Mouse (Mus musculus): ENCODE measurements at regions not wholly inside any gene's neighbourhood (a gene's known extent, or its start where the extent isn't known, plus 50 kb on each side); places are given as distances from the start of the nearest gene placed in this dataset.

DNA sequence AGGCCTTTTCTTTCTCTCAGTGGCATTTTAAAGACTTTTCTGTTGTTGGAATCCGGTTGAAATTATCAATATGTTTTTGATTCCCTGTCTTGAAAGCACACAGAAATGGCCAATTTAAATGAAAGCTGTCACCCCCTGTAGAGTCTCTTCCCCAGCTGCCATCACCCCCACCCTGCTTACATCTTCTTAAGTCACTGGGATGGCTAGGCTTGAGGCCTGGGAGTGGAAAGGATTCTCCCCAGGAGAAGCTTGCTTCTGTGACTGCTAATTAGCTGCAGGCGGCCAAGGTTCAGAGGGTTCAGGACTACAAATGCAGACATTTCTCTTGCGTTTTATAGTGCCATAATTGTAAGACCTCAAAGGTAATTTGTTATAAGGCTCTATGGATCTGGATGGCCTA, 196.5 kb upstream of the Rasgrp1 start:
- intact Hi-C loops (cut with DNase I) = no loop called here
- DNase-seq = no peak

DNA sequence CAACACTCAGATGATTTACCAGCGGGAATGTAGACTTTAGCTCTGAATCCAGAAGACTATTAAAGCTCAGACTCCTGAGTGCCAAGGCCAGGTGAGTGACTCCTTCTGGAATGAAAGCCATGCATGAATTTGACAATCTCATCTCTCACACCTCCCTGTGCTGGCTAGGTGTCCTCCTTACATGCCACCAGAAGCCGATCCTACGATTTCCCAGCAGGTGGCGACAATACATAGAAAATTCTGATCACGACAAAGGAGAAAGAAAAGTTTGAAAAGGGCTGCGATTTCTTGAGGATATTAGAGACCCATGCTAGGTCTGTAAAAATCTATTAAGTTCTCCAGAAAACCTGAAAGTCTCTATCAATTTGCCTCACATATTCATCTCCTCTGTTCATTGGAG, 198.7 kb upstream of the Rasgrp1 start:
- intact Hi-C loops (cut with DNase I) = loop anchor here (5.0 kb wide), 2 partner anchors 571 to 706 kb away; partner anchors contain the start of gene Thbs1
- DNase-seq = peak; percentile 63

DNA sequence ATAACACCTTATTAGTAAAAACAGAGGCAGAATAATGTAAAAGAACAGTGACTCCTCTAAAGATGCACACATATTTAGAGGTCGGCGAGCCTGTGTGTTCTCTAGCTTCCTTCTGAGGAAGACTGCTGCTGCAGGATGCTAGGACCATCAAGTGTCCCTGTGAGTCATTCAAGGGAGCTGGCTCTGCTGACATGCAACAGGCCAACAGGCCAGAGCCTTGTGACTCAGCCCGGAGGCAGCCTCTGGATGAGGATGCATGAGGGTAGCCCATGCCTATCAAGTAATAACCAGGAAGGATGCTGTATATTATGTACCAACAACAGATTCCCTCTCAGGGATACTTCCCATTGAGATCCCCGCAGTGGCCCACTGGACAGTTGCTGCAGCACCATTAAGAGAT, 199.5 kb upstream of the Rasgrp1 start:
- intact Hi-C loops (cut with DNase I) = loop anchor here (5.0 kb wide), 2 partner anchors 570 to 705 kb away; partner anchors contain the start of gene Thbs1
- DNase-seq = no peak

DNA sequence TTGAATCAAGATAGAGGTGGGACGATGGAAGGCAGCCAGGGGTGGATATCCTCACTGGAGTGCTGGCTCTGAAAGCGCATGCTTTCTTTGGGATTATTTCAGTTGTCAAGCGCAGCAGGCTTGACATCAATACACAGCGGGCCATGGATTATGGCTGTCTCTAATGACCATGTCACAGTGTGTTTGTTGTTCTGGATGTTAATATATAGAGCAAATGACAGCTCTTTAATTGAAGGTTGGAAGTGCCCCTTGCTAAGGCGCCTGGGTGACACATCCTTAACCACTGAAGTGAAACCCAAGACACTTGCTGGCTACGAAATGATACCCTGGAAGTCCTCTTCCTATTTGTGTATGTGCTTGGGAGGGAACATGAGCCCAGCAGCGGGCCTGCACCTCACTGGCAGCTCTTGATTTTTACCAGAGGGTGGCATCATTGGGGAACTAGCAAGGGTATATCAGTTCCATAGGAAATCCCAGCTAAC, 200.5 kb upstream of the Rasgrp1 start:
- intact Hi-C loops (cut with DNase I) = loop anchor here (5.0 kb wide), 2 partner anchors 569 to 704 kb away; partner anchors contain the start of gene Thbs1
- DNase-seq = peak; percentile 5

DNA sequence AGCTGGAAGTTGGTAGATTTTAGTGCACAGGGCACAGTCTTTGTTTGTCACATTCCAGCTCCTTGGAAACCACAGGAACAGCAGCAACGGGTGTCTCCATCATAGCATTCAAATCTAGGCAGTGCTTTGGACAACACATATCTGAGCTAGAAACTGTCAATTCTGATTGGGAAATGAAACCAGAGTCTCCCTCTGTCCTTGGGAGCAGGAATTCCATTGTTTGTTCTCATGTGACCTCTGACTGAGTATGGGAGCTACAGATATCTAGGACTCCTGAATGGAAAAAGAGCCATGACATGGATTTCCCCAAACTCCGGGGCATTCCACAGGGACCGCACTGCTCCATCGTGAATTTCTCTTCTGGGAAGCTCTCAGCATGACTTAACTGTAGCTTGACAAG, 205.5 kb upstream of the Rasgrp1 start:
- intact Hi-C loops (cut with DNase I) = no loop called here
- DNase-seq = no peak

DNA sequence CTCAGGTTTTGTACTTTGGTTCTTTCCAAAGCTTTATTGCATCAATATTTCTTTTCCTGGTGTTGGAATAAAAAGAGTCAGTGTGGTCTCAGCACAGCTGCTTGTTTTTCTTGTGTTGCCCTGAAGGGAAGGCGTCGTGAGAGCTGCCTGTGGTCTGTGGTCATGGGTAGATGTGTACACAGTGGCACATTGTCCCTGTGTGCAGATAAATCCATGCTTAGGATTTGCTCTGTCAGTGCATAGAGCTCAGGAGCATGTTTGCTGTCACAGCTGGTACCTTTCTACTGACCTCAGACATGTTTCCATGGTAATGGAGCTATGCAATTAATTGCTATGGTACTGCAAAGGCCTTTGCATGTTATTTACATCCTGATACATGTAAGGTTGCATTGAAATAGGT, 213.5 kb upstream of the Rasgrp1 start:
- DNase-seq = no peak
- intact Hi-C loops (cut with DNase I) = no loop called here

DNA sequence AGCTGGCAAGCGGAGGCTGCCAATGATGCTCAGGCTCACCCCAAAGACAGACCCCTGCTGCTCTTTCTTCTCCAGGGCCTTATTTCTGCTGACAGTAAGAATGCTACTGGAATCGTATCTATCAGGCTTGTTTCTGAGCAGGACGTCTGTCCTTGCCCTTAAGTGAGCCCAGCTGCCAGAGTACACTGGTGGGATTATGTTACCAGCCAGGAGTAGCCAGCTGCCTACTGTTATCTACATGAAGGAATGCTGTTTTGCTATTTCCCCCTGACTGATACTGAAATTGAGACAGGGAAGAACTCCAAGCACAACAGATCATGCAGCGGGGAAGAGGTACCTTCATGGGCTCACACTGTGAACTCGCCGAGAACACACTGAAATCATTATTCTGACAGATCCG, 228.2 kb upstream of the Rasgrp1 start:
- intact Hi-C loops (cut with DNase I) = no loop called here

DNA sequence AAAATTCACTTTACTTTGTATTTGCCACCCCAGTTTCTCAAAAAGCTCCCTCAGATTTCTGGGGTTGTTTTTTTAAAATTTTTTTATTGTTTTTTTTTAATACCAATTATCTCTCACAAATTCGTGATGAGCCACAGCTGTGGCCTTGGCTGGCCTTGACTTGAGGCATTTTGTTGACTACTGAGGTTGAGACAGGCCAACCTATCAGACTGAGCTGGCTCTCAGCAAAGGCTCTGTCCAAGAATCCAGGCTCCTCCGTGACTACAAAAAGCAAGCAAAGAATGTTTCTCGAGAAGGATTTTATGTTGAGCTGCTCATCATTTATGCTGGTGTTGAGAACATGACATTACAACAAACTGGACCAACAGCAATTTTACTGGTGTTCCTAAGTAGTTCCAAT, 244.6 kb upstream of the Rasgrp1 start:
- no peak for DNase-seq
- intact Hi-C loops (cut with DNase I) = no loop called here

More for the DNA sequence above, 228.2 kb upstream of the Rasgrp1 start:
- no peak for DNase-seq

DNA sequence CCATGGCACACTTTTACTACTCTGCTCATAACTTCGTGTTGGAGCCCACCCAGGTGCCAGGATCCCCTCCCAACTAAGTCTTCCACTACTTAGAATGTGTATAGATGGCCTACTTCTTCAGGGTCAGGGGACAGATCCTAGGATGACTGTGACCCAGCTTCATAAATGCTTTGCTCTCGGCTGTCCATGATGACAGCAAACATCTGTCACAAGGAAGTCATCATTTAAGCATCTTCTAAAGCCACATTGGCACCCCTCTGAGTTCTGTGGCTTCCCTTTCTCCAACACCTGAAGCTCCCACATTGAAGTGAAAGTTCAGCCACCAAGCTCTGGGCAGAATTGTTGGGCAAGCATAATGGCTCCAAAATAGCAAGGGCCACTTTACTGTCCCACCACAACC, 252.2 kb upstream of the Rasgrp1 start:
- intact Hi-C loops (cut with DNase I) = no loop called here
- no peak for DNase-seq

DNA sequence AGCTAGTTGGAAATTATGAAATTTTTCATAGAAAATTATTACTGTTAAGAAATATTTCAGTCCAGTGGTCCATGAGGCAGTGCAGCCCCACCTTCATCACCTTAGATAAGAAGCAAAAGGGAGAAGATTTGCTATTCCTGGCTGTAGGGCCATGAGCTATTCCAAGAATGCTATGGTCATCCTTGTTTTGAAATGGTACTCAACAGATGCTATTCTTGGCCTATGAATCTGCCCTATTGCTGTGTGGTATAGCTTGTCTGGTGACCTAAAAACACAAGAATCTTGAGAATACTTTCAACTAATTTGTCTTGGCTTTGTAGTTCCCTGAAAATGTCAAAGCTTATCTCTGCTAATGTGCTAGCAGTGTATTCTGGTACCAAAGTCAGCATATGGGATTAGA, 254.8 kb upstream of the Rasgrp1 start:
- intact Hi-C loops (cut with DNase I) = no loop called here
- no peak for DNase-seq

DNA sequence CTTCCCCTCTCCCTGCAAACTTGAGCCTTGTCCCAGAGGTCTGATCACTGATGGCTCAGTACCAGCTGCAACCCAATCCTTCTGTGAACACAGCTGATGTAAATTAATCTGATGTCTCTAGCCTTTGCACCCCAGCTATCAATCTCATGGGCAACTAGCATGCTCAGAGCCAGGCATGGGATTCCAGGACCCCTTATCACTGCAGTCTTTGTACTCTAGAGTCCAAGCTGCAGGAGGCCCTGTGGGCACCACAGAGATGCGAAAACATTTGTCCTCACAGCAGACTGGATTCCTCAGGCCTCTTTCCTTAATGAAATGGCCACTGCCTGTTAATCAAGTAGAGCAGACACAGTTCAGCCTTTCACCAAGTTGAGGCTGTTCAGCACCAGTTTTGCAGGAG, 272.0 kb upstream of the Rasgrp1 start:
- intact Hi-C loops (cut with DNase I) = no loop called here
- DNase-seq = no peak

DNA sequence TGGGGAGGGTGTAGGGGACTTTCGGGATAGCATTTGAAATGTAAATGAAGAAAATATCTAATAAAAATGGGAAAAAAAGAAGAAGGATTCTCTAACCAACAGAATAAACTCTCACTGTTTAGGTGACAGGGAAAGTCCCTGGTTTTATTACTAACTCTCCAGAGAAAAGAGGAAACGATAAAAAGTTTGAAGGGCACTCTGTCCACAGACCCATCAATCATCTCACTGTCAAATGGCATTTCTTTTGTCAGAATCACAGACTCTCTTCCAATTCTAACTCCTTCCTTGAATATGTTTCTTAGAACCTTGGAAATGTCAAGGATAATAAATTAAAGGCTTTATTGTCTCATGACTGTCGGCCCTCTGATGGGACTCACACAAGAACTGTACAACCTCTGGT, 275.3 kb upstream of the Rasgrp1 start:
- intact Hi-C loops (cut with DNase I) = no loop called here
- DNase-seq = no peak

DNA sequence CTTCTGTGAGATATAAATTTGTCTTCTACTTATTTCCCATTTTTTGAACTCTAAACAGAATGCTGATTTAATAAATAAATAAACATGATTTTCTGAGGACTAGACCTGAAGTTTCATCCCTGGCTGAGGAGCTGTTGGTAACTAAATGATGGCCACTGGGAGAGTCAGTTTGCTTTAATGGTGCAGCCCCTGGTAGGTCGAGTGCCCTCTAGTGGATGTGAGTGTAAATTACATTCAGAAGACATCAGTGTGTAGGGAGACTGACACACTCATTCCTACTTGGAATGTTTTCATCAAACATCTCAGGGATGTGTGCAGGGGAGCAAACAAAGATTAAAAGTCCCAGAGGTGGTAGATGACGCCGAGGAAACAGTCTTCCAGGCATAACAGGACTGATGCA, 281.2 kb upstream of the Rasgrp1 start:
- DNase-seq = no peak
- intact Hi-C loops (cut with DNase I) = no loop called here

DNA sequence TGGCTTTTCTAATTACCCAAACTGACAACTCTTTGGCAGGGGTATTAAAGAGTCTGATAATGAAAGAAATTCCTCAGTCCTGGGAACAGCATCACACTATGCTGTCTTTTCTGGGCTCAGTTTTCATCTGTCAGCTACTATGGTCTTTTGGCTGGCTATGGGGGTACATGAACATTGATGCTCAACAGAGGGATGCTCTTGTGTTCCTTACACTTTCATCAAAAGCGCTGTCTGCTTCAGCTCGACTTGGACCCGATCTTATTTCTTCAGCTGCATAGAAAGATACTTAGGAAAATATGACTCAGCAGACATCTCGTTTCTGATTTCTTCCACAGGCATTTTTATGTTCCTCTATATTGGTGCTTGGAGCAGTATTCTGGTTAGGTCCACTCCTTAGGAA, 292.1 kb upstream of the Rasgrp1 start:
- no peak for DNase-seq
- intact Hi-C loops (cut with DNase I) = no loop called here

DNA sequence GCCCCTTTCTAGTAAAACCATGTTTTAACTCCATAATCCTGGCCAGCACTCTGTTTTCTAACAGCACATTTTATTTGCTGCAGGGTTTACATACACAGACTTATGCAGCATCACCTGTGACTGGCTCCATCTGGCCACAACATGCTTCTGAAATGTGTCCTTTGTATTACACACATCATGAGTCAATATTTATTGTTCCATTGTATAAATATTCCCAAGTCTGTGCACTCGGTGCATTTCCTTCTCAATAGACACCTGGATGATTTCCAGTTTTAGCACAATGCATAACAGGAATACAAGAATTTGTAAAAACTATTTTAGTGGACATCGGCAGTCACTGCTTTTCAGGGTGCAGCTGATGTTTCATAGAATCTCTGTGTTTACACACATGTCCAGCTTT, 294.6 kb upstream of the Rasgrp1 start:
- intact Hi-C loops (cut with DNase I) = no loop called here
- no peak for DNase-seq

DNA sequence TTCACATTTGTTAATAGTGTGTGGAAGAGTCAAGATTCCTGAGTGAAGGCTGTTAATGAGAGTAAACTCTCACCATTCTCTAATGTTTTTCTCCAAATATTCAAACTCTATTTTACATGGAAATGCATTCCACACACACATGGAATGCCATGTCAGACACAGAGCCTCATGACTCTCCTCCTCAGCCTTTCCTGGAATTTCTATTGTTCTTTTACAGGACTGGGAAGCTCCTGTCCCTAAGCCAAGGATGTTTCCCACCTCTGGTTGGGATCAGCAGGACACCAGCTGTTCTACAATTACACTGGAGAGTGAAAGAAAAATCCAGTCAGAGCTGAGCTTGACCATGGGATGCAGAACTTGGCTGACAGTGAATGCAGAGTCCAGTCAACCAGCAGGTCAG, 309.3 kb upstream of the Rasgrp1 start:
- intact Hi-C loops (cut with DNase I) = no loop called here
- DNase-seq = no peak

DNA sequence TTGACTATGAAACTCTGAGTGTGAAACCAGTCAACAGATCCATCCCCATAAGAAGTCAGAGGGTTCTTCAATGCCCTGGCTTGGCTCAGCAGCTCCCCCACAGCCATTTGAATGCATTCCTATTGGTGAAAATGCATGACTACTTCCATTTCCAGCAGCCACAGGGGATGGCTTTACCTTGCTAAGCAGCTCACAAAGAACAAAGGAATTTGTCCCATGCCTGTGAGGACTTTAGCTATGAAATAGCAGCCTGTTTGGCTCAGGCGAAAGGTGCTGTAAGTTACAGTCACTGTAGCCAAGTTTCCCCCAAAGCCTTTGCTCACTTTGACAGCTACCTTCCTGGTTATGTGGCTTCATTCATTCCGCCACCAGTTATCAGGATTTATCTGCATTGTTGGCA, 309.8 kb upstream of the Rasgrp1 start:
- intact Hi-C loops (cut with DNase I) = no loop called here
- no peak for DNase-seq

DNA sequence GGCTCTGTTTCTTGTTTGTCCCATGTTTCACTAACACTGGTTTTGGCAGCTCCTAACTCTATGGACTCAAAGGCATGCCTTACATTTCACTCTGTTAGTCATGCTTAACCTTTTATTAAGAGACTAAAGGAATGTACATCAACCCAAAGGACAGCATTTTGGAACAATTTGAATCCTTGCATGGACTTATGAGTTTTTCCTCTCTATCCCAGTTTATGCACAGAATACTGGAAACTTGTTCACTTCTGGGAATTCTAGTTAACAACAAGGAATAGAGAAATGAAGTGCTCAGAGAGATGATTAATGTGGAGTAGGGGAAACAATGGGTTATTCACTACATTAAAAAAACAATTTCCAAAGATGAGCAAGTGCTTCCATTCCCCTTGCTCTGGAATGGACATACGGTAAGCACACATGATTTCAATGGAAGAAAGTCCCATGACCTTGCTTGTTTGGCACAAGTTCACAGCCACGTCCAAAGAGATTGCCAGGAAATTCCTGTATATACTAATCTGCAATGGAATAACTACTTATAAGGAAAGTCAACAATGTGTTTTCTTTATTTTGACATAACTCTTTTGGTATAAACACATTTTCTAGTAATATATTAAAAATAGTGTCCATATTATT, 313.9 kb upstream of the Rasgrp1 start:
- intact Hi-C loops (cut with DNase I) = no loop called here
- no peak for DNase-seq

DNA sequence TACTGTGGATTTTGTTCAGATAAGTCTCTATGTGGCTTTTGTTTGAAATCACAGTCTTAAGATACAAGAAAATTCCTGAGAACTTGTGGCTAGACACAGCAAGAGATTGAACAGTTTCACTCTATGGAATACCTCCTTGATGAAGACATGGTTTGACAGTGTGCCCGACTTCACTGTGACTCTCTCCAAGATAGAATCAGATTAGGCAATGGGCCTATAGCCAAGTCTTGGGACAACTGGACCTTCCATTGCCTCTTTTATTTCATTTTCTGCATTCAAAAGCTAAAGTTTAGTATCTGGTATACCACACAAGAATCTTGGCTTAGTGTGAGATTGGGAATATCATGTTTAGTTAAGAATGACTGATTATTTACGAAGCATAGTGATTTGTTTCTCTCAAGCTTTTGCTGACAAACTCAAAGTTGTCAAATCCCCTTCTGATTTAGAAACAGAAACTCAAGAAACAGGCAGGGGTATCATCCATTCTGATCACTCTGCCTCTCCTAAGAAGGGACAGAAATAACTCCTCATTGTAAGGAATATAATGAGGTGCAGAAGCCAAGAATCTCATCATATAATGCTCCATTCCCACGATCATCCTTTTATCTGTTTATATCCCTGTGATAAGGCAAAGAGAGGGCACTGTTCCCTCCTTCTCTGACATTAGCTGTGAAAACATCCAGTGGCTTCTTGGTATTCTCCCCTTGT, 317.6 kb upstream of the Rasgrp1 start:
- intact Hi-C loops (cut with DNase I) = no loop called here
- DNase-seq = no peak

DNA sequence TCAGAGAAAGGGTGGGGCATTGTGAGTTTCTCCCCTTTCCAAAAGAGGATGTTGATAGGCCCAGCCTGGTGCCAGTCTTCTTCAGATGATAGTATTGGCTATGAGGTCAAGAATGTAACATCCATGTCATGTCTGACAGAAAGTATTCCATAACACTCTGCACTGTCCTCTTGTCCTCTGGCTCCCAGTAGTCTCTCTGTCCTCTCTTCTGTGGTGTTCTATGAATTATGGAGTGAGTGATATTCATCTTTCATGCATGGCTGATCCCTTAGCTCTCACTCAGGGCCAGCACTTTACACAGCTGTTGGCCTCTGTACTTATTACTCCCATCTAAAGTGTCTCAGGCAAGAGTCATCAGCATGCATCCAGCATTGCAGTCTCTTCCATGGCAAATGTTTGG, 319.9 kb upstream of the Rasgrp1 start:
- intact Hi-C loops (cut with DNase I) = no loop called here
- DNase-seq = no peak

DNA sequence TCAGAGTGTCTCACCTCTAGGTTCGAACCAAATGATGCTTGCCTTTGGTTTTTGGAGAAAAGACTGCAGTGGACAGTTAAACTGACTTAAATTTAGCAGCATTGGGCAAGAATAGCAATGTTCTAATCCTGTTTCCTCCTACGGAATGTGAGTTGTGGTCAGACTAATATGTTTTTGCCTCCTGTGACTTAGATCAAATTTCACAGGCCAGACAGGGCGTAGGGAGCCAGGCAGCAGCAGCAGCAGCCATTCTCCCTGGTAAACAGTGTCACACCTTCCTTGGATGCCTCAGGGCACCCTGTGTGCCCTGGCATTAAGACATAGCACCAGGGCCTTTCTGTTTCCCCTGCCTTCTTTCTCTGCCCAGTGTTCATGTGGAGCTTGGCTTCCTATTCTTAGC, 323.7 kb upstream of the Rasgrp1 start:
- no peak for DNase-seq

DNA sequence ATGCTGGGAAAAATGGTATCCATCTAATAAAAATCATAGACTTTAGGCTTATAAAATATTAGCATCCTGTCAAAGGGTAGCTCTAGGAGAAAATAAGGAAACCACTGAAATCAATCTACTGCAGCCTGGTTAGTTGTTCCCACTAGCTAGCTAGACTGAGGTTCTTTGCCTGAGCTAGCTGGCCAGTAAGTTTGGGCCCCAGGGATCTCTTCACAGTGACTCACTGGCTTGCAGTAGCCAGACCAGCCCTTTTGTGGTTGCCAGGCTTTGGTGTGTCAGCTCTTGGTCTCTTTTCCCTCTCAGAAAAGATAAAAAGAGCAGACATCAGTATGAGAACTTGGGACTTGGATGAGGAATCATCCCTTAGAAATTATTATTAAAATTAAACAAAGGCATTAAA, 325.3 kb upstream of the Rasgrp1 start:
- intact Hi-C loops (cut with DNase I) = no loop called here
- DNase-seq = no peak

More for the DNA sequence above, 323.7 kb upstream of the Rasgrp1 start:
- intact Hi-C loops (cut with DNase I) = no loop called here

DNA sequence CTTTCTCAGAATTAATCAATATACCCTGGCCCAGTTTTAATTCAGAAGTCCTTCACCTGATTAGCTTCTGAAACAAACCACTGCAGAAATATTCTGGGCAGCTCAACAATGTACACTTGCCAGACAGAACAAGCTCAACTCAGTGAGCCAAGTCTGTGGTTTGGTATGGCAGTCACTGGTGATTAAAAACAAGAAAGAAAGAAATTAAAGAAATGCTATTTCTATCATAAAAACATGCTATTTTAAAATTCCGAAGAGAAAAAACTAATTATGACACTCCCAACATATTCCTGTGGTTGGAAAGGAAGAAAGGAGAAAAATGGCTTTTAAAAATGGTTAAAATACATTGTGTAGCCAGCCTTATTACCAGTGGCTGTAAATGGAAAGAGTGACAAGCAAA, 332.1 kb upstream of the Rasgrp1 start:
- DNase-seq = no peak
- intact Hi-C loops (cut with DNase I) = no loop called here
